Comparison of ENCODE assay signal across 8 mouse cellular contexts in the genomic region with DNA sequence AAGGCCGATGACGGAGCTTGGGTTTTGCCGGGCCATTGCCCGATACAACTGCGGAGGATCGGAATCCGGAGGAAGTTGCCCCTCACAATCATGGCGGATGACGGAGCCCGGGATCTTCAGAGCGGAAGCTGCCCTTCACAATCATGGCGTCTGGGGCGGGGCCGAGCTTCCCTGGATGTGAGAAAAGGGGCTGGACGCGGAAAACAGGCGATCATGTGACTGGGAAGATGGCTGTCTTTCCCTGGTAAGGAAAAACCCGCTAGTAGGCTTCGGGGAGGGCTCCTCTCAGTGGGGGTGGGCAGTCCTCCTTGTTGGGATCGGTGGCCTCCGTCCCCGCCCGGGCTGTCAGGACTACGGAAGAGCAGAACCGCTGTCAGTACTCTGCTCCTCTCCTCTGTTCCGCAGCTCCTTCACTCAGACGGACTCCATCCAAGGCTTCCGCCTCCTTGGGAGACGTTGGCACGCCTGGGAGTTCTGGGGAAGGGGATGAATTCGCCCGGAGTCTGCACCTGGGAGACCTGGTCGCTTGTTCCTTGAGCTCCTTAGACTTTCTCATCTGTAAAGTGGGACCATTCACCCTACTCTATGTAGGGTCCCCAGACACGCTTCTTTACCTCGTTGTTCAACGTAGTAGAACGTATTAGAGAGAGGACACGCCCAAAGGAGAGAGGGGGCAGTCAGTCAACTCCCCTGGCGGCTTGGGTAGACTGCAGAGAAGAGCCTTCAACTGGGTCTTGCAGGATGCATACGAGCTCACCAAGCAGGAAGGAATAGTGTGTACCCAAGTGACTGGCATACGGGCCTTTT. TPM values are rescaled to one million over a fixed set of nuclear protein-coding genes. Genes with fewer than 3 reads are reported as not detected.
DNase-seq lines count a peak whose midpoint lies in the region; ATAC-seq and TF ChIP-seq lines count a peak whose summit lies in the region.

No protein-coding gene starts in this region.

- H3K9ac ChIP-seq in embryonic facial prominence, embryonic 13.5 days = peak overlapping the region; percentile 78
- peak overlapping the region; percentile 73 for H3K9ac ChIP-seq in limb, embryonic 12.5 days (replicated peaks)
- H3K9ac ChIP-seq in midbrain, embryonic 15.5 days = peak overlapping the region; percentile 75

- H3K4me3 ChIP-seq in embryonic facial prominence, embryonic 13.5 days = peak overlapping the region; percentile 80
- peak overlapping the region; percentile 96 for H3K4me3 ChIP-seq in kidney, adult 2 months (ENCODE audit: insufficient read depth, low read depth, low read length)
- peak overlapping the region; percentile 72 for H3K4me3 ChIP-seq in limb, embryonic 12.5 days (replicated peaks)
- H3K4me3 ChIP-seq in midbrain, embryonic 15.5 days = peak overlapping the region; percentile 87
- peak overlapping the region; percentile 79 for H3K4me3 ChIP-seq in spleen, adult 2 months (ENCODE audit: extremely low read depth, insufficient read depth, insufficient read length)

- H3K27ac ChIP-seq in embryonic facial prominence, embryonic 13.5 days = no peak overlapping the region
- H3K27ac ChIP-seq in kidney, adult 2 months (ENCODE audit: insufficient read depth, low read depth, low read length) = peak overlapping the region; percentile 57; the same call in 1 of the 2 replicates
- no peak overlapping the region for H3K27ac ChIP-seq in limb, embryonic 12.5 days
- H3K27ac ChIP-seq in midbrain, embryonic 15.5 days = peak overlapping the region; percentile 91
- H3K27ac ChIP-seq in spleen, adult 2 months (ENCODE audit: insufficient read depth, low read length) = peak overlapping the region; percentile 31

- peak; percentile 89 for ATAC-seq in embryonic facial prominence, embryonic 13.5 days (ENCODE audit: insufficient number of reproducible peaks, insufficient read depth, low FRiP score, low TSS enrichment, low read depth)
- peak; percentile 95 for ATAC-seq in limb, embryonic 12.5 days (ENCODE audit: insufficient number of reproducible peaks, insufficient read depth, low FRiP score, low TSS enrichment, low read depth)
- peak; percentile 96 for ATAC-seq in midbrain, embryonic 15.5 days (replicated peaks)

- no peaks in the 10 kb centered on the region for H3K9me3 ChIP-seq in embryonic facial prominence, embryonic 13.5 days
- H3K9me3 ChIP-seq in limb, embryonic 12.5 days = no peaks in the 10 kb centered on the region
- no peaks in the 10 kb centered on the region for H3K9me3 ChIP-seq in midbrain, embryonic 15.5 days

- no peak for TF ChIP-seq CTCF in kidney, adult 2 months (conservative IDR thresholded peaks at IDR 0.05; ENCODE audit: insufficient read depth, insufficient read length, low read depth, low read length)
- TF ChIP-seq CTCF in spleen, adult 2 months (IDR thresholded peaks at IDR 0.05; ENCODE audit: extremely low read depth, insufficient read depth, insufficient read length, insufficient replicate concordance) = no peak

- no peaks in the 10 kb centered on the region for H3K27me3 ChIP-seq in embryonic facial prominence, embryonic 13.5 days
- no peaks in the 10 kb centered on the region for H3K27me3 ChIP-seq in kidney, adult 2 months (replicated peaks; ENCODE audit: control insufficient read depth, insufficient read depth, low read length)
- H3K27me3 ChIP-seq in limb, embryonic 12.5 days = no peaks in the 10 kb centered on the region
- H3K27me3 ChIP-seq in midbrain, embryonic 15.5 days (replicated peaks) = no peaks in the 10 kb centered on the region
- no peaks in the 10 kb centered on the region for H3K27me3 ChIP-seq in spleen, adult 2 months (ENCODE audit: control insufficient read depth, insufficient read depth, low read length)

- WGBS in embryonic facial prominence, embryonic 13.5 days = 2% methylated on average over 41 of the region's 41 CpGs
- WGBS in kidney, adult 2 months = 2% methylated on average over 41 of the region's 41 CpGs
- 2% methylated on average over 41 of the region's 41 CpGs for WGBS in limb, embryonic 12.5 days
- 2% methylated on average over 41 of the region's 41 CpGs for WGBS in midbrain, embryonic 15.5 days
- WGBS in spleen, adult 2 months = 4% methylated on average over 41 of the region's 41 CpGs

- TF ChIP-seq POLR2A in kidney, adult 2 months (IDR thresholded peaks at IDR 0.05; ENCODE audit: low read depth, low read length) = peak; percentile 8
- TF ChIP-seq POLR2A in spleen, adult 2 months (IDR thresholded peaks at IDR 0.05; ENCODE audit: low read depth, low read length) = peak; percentile 10; the same call in 1 of the 2 replicates

- peak overlapping the region; percentile 82 for H3K4me2 ChIP-seq in embryonic facial prominence, embryonic 13.5 days
- peak overlapping the region; percentile 81 for H3K4me2 ChIP-seq in limb, embryonic 12.5 days
- peak overlapping the region; percentile 79 for H3K4me2 ChIP-seq in midbrain, embryonic 15.5 days

- peak; percentile 91 for DNase-seq in 3134 (ENCODE audit: extremely low read depth, insufficient read length, low spot score)
- peak; percentile 97 to 98 for DNase-seq in adrenal gland, postnatal 36 days
- peak; percentile 97 to 98 for DNase-seq in heart, adult 18-20 months
- DNase-seq in kidney, adult 2 months = peak; percentile 98
- peak; percentile 89 to 92 for DNase-seq in spleen, adult 2 months (ENCODE audit: low read depth in 1 of 2, low spot score in 2 of 2)

- peaks cover 10% of the 10 kb centered on the region for H3K4me1 ChIP-seq in embryonic facial prominence, embryonic 13.5 days
- H3K4me1 ChIP-seq in kidney, adult 2 months (ENCODE audit: control insufficient read depth, insufficient read depth, low read length) = peaks cover 6% of the 10 kb centered on the region; the same call in 1 of the 2 replicates
- peaks cover 9% of the 10 kb centered on the region for H3K4me1 ChIP-seq in limb, embryonic 12.5 days (replicated peaks)
- H3K4me1 ChIP-seq in midbrain, embryonic 15.5 days = peaks cover 19% of the 10 kb centered on the region
- peaks cover 5% of the 10 kb centered on the region; the same call in 1 of the 2 replicates for H3K4me1 ChIP-seq in spleen, adult 2 months (ENCODE audit: control insufficient read depth, insufficient read depth, insufficient read length)

- H3K36me3 ChIP-seq in embryonic facial prominence, embryonic 13.5 days = peaks cover 29% of the 10 kb centered on the region
- H3K36me3 ChIP-seq in kidney, adult 2 months (ENCODE audit: control insufficient read depth, insufficient read depth, low read length) = no peaks in the 10 kb centered on the region
- H3K36me3 ChIP-seq in limb, embryonic 12.5 days = peaks cover 26% of the 10 kb centered on the region
- H3K36me3 ChIP-seq in midbrain, embryonic 15.5 days (replicated peaks) = peaks cover 17% of the 10 kb centered on the region
- peaks cover 3% of the 10 kb centered on the region for H3K36me3 ChIP-seq in spleen, adult 2 months (ENCODE audit: control insufficient read depth, insufficient read depth, low read length)

RNA-seq across cellular contexts. Expression of gene Vps35l, which starts 0.7 kb away (rescaled TPM):
- total RNA-seq in adrenal gland, postnatal 36 days (2021) = 10 to 100 TPM; 54.7 to 66.0 TPM
- polyA plus RNA-seq in embryonic facial prominence, embryonic 13.5 days (2015; fragmentation: Nextera tagmentation; extraction: Ambion mirVana) = 62.6 and 71.9 TPM in 2 replicates
- total RNA-seq in heart, adult 18-20 months (2021) = 10 to 100 TPM; 21.2 to 24.8 TPM
- polyA plus RNA-seq in kidney, adult 2 months (2012; rRNA removed) = 52.4 and 58.3 TPM in 2 replicates
- polyA plus RNA-seq in limb, embryonic 12.5 days (2016; fragmentation: Nextera tagmentation; extraction: Ambion mirVana) = 69.8 and 73.7 TPM in 2 replicates
- 102 and 105 TPM in 2 replicates for polyA plus RNA-seq in midbrain, embryonic 15.5 days (2015; fragmentation: Nextera tagmentation; extraction: Ambion mirVana)
- 27.6 and 31.3 TPM in 2 replicates for polyA plus RNA-seq in spleen, adult 2 months (2012; rRNA removed)

RNA-seq across cellular contexts. Expression of gene Ccp110, which starts 28.4 kb away (rescaled TPM):
- 1 to 10 TPM; 7.1 to 7.7 TPM for total RNA-seq in adrenal gland, postnatal 36 days (2021)
- polyA plus RNA-seq in embryonic facial prominence, embryonic 13.5 days (2015; fragmentation: Nextera tagmentation; extraction: Ambion mirVana) = 21.3 and 29.7 TPM in 2 replicates
- total RNA-seq in heart, adult 18-20 months (2021) = 1 to 10 TPM; 1.2 to 1.9 TPM
- polyA plus RNA-seq in kidney, adult 2 months (2012; rRNA removed) = 2.5 and 2.9 TPM in 2 replicates
- 31.8 and 33.2 TPM in 2 replicates for polyA plus RNA-seq in limb, embryonic 12.5 days (2016; fragmentation: Nextera tagmentation; extraction: Ambion mirVana)
- polyA plus RNA-seq in midbrain, embryonic 15.5 days (2015; fragmentation: Nextera tagmentation; extraction: Ambion mirVana) = 29.2 and 30.1 TPM in 2 replicates
- polyA plus RNA-seq in spleen, adult 2 months (2012; rRNA removed) = 1.4 and 1.5 TPM in 2 replicates

RNA-seq across cellular contexts. Expression of gene Gde1, which starts 35.2 kb away (rescaled TPM):
- 100 to 1,000 TPM; 132 to 137 TPM for total RNA-seq in adrenal gland, postnatal 36 days (2021)
- polyA plus RNA-seq in embryonic facial prominence, embryonic 13.5 days (2015; fragmentation: Nextera tagmentation; extraction: Ambion mirVana) = 70.4 and 71.3 TPM in 2 replicates
- 10 to 100 TPM; 32.3 to 37.5 TPM for total RNA-seq in heart, adult 18-20 months (2021)
- polyA plus RNA-seq in kidney, adult 2 months (2012; rRNA removed) = 172 and 193 TPM in 2 replicates
- 67.7 and 72.7 TPM in 2 replicates for polyA plus RNA-seq in limb, embryonic 12.5 days (2016; fragmentation: Nextera tagmentation; extraction: Ambion mirVana)
- 186 and 194 TPM in 2 replicates for polyA plus RNA-seq in midbrain, embryonic 15.5 days (2015; fragmentation: Nextera tagmentation; extraction: Ambion mirVana)
- polyA plus RNA-seq in spleen, adult 2 months (2012; rRNA removed) = 43.8 and 96.5 TPM in 2 replicates

Comparison
In these comparisons a context has a peak if more than half of its experiments do, and no peak if none do; other contexts are left out.
1. H3K27ac ChIP-seq: peak in kidney, adult 2 months (single experiment), midbrain, embryonic 15.5 days (single experiment) and spleen, adult 2 months (single experiment); none in embryonic facial prominence, embryonic 13.5 days (single experiment) and limb, embryonic 12.5 days (single experiment).
2. Peak in every context shown above with its lines, with median percentiles within 50 percentile points of each other: DNase-seq, ATAC-seq, H3K4me2 ChIP-seq, H3K4me3 ChIP-seq and H3K9ac ChIP-seq.